Mouse (Mus musculus) CH12.LX (cell line): Measurements from ENCODE around the gene Pdc. TPM values are rescaled to one million over a fixed set of nuclear protein-coding genes. Genes with fewer than 3 reads are reported as not detected.

Source experiments
- DNase-seq: peaks from one replicate; pipeline ENCODE4 v3.0.0-alpha.2; 2013; ENCODE audit errors: extremely low read depth
- H3K27ac ChIP-seq: 2 replicates; pipeline ENCODE4 v1.5.1; 2012; ENCODE audit warnings: low read depth, mild to moderate bottlenecking, control low read depth, moderate library complexity; ENCODE audit not compliant: insufficient read depth
- H3K27me3 ChIP-seq: replicated peaks from 2 replicates; pipeline ENCODE3; 2012; ENCODE audit warnings: inconsistent platforms
- H3K36me3 ChIP-seq, 2 experiments: replicated peaks in 1 of 2; 2 replicates each; pipeline versions ENCODE3 to v1.6.1; 2012; ENCODE audit warnings: inconsistent platforms in 1 of 2, low read length in 1 of 2, mild to moderate bottlenecking in 1 of 2, mixed read lengths in 1 of 2, moderate library complexity in 1 of 2; ENCODE audit not compliant: control insufficient read depth in 1 of 2, insufficient read depth in 1 of 2
- H3K4me1 ChIP-seq, 2 experiments: 2 replicates each; pipeline ENCODE4 v1.6.1; 2012; ENCODE audit warnings: inconsistent platforms in 1 of 2, moderate library complexity in 1 of 2; ENCODE audit not compliant: insufficient read depth in 2 of 2, control insufficient read depth in 1 of 2
- H3K4me2 ChIP-seq: 2 replicates; pipeline ENCODE4 v1.6.1; 2012; ENCODE audit warnings: low read depth, mild to moderate bottlenecking, control low read depth; ENCODE audit not compliant: poor library complexity, insufficient read depth, severe bottlenecking
- H3K4me3 ChIP-seq, 3 experiments: fragments of 150-350 bp in 1 of 3; sonication (generic) in 1 of 3; replicated peaks in 1 of 3; 2 replicates each; pipeline versions ENCODE3 to v1.5.1; 2011 to 2012; ENCODE audit warnings: low read depth in 2 of 3, low read length in 2 of 3, mild to moderate bottlenecking in 2 of 3, moderate library complexity in 2 of 3, control low read depth in 1 of 3, improper control_type of control experiment in 1 of 3, inconsistent platforms in 1 of 3, mixed read lengths in 1 of 3; ENCODE audit not compliant: poor library complexity in 1 of 3
- H3K79me2 ChIP-seq: replicated peaks from 2 replicates; pipeline ENCODE4 v1.6.1; 2012; ENCODE audit warnings: mild to moderate bottlenecking, moderate library complexity; ENCODE audit not compliant: control insufficient read depth, poor library complexity, insufficient read depth, severe bottlenecking; ENCODE audit errors: extremely low read depth
- H3K9ac ChIP-seq: 2 replicates; pipeline ENCODE4 v1.6.1; 2012; ENCODE audit warnings: low read depth, mild to moderate bottlenecking, control low read depth, moderate library complexity; ENCODE audit not compliant: insufficient read depth
- H3K9me3 ChIP-seq: replicated peaks from 2 replicates; pipeline ENCODE3; 2012; ENCODE audit warnings: low read length, inconsistent platforms, mixed read lengths
- CHD1 ChIP-seq: IDR thresholded peaks from 2 replicates; pipeline ENCODE4 v1.6.1; 2012; ENCODE audit warnings: low read depth, low read length, improper control_type of control experiment, inconsistent platforms
- CHD2 ChIP-seq: IDR thresholded peaks from 2 replicates; pipeline ENCODE4 v1.6.1; 2011; ENCODE audit warnings: low read length, improper control_type of control experiment
- CTCF ChIP-seq, 2 experiments: IDR thresholded peaks in 1 of 2; conservative IDR thresholded peaks in 1 of 2; 2 replicates each; pipeline ENCODE4 v1.5.1; 2011 to 2012; ENCODE audit warnings: low read depth in 2 of 2, low read length in 2 of 2, improper control_type of control experiment in 1 of 2, inconsistent platforms in 1 of 2, mild to moderate bottlenecking in 1 of 2, moderate library complexity in 1 of 2
- GABPA ChIP-seq: IDR thresholded peaks from 2 replicates; pipeline ENCODE4 v1.6.1; 2012; ENCODE audit warnings: low read depth, low read length, improper control_type of control experiment, inconsistent platforms; ENCODE audit not compliant: insufficient replicate concordance
- HCFC1 ChIP-seq: IDR thresholded peaks from 2 replicates; pipeline ENCODE4 v1.6.1; 2012; ENCODE audit warnings: low read depth, mild to moderate bottlenecking, inconsistent platforms, low read length, improper control_type of control experiment
- JUND ChIP-seq: conservative IDR thresholded peaks from 2 replicates; pipeline ENCODE4 v1.6.1; 2011; ENCODE audit warnings: low read depth, low read length, improper control_type of control experiment
- MAFK ChIP-seq: IDR thresholded peaks from 2 replicates; pipeline ENCODE4 v1.6.1; 2011; ENCODE audit warnings: low read length, improper control_type of control experiment; ENCODE audit not compliant: insufficient replicate concordance
- MXI1 ChIP-seq: IDR thresholded peaks from 2 replicates; pipeline ENCODE4 v1.6.1; 2011; ENCODE audit warnings: mild to moderate bottlenecking, low read depth, low read length, improper control_type of control experiment
- MYC ChIP-seq: IDR thresholded peaks from 2 replicates; pipeline ENCODE4 v1.6.1; 2011; ENCODE audit warnings: low read depth, mild to moderate bottlenecking, improper control_type of control experiment, low read length
- NELFE ChIP-seq: IDR thresholded peaks from 2 replicates; pipeline ENCODE4 v1.6.1; 2011; ENCODE audit warnings: low read depth, low read length, improper control_type of control experiment
- RAD21 ChIP-seq: IDR thresholded peaks from 2 replicates; pipeline ENCODE4 v1.6.1; 2011; ENCODE audit warnings: low read depth, mild to moderate bottlenecking, low read length, improper control_type of control experiment, moderate library complexity
- SIN3A ChIP-seq: IDR thresholded peaks from 2 replicates; pipeline ENCODE4 v1.6.1; 2012; ENCODE audit warnings: low read length, improper control_type of control experiment, inconsistent platforms
- SMC3 ChIP-seq: IDR thresholded peaks from 2 replicates; pipeline ENCODE4 v1.6.1; 2011; ENCODE audit warnings: low read depth, low read length, improper control_type of control experiment
- UBTF ChIP-seq: IDR thresholded peaks from 2 replicates; pipeline ENCODE4 v1.6.1; 2012; ENCODE audit warnings: low read depth, mild to moderate bottlenecking, inconsistent platforms, low read length, improper control_type of control experiment, moderate library complexity
- USF1 ChIP-seq: IDR thresholded peaks from 2 replicates; pipeline ENCODE4 v1.6.1; 2014; ENCODE audit warnings: low read depth, mild to moderate bottlenecking, inconsistent platforms, low read length, improper control_type of control experiment
- ZC3H11A ChIP-seq: IDR thresholded peaks from 2 replicates; pipeline ENCODE4 v1.6.1; 2012; ENCODE audit warnings: low read depth, mild to moderate bottlenecking, inconsistent platforms, low read length, improper control_type of control experiment
- ZMIZ1 ChIP-seq: IDR thresholded peaks from 2 replicates; pipeline ENCODE4 v1.6.1; 2012; ENCODE audit warnings: low read depth, mild to moderate bottlenecking, inconsistent platforms, low read length, improper control_type of control experiment
- dilution Hi-C: fragments of 300-500 bp; cut with MboI; formaldehyde crosslinking; loops from 2 replicates; pipeline ENCODE4 v1.14.3; 2020; ENCODE audit warnings: low sequenced_read_pairs; ENCODE audit not compliant: extremely low pct_unique_long_range_greater_than_20kb, extremely low pct_ligation_motif_present
- in situ Hi-C: fragments of 300-500 bp; cut with MboI; formaldehyde crosslinking; loops from 3 replicates; pipeline ENCODE4 v1.14.3; 2019; ENCODE audit warnings: low sequenced_read_pairs, low pct_ligation_motif_present, low pct_unique_long_range_greater_than_20kb, mixed read lengths
- polyA plus RNA-seq: library from polyadenylated mRNA; unstranded; fragments of >175 nt; gene quantifications from 2 replicates; pipeline ENCODE4 v1.2.1, GENCODE M21; 2012; ENCODE audit warnings: low read depth; ENCODE audit not compliant: insufficient read length
- total RNA-seq, 2 experiments: library from RNA; depleted of rRNA; stranded (reverse); fragments of 300-350 nt in 1 of 2; fragments of >200 nt in 1 of 2; gene quantifications; 2 replicates each; pipeline ENCODE4 v1.2.3; 2012 to 2014

Pdc gene
- total and polyA plus RNA-seq, 3 experiments, result not detected

DNA sequence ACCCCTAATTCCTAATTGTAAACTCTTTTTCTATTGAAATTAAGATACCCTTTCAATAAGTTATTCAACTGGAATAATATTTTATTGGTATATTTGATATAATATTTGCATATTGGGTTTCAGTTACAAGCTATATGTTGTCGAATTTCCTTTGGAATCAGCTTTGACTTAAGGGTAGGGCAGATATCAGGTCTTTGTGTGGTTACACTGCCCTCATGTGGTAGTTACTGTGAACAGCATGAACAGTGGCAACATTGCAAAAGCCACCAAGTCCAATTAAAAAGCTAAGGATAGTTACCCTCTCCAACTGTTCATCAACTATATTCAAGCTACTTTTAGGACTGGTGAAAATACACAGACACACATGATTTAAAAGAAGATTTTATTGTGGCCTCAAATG, 11.6 kb upstream of the Pdc start:
- in situ Hi-C loops, result no loop called here

DNA sequence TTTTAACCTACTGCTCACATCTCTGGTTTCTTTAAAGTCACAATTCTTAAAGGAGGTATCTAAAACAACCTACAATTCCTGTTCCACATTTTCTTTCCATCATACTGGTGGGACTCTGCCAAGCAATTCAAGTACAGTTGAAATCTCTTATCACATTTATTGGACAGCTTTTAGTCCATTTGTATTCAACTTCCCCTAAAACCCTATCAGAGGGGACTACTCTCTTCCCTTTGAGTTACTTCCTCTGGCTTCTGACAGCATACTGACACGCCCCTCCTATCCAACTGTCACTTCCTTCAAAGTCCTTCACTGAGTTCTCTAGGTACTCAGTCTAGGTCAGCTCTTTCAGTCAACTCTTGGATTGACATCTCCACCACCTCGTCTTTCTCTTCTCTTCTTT, 15.9 kb downstream of the Pdc start:
- in situ Hi-C loops, result no loop called here
- Histone ChIP-seq H3K4me2 (no peak overlapping the region), H3K9ac (no peak overlapping the region), H3K79me2 (no peaks in the 10 kb centered on the region), H3K4me1 (no peaks in the 10 kb centered on the region), H3K4me3 (no peak overlapping the region), H3K36me3 (no peaks in the 10 kb centered on the region)
- DNase-seq, result no peak
- dilution Hi-C loops, result no loop called here
- TF ChIP-seq NELFE (no peak), CHD1 (no peak), SIN3A (no peak), GABPA (no peak), HCFC1 (no peak), JUND (no peak), UBTF (no peak), SMC3 (no peak), ZC3H11A (no peak), MXI1 (no peak)
- TF ChIP-seq, all 38 proteins: peak for 0
- Histone ChIP-seq H3K27me3 (no peaks in the 10 kb centered on the region), H3K27ac (no peak overlapping the region), H3K9me3 (no peaks in the 10 kb centered on the region)

More for the DNA sequence above, 11.6 kb upstream of the Pdc start:
- Histone ChIP-seq H3K9me3 (peaks cover 3% of the 10 kb centered on the region), H3K4me2 (no peak overlapping the region), H3K27ac (no peak overlapping the region), H3K4me1 (no peaks in the 10 kb centered on the region), H3K36me3 (no peaks in the 10 kb centered on the region), H3K79me2 (no peaks in the 10 kb centered on the region), H3K4me3 (no peak overlapping the region), H3K9ac (no peak overlapping the region), H3K27me3 (no peaks in the 10 kb centered on the region)
- TF ChIP-seq SIN3A (no peak), MAFK (no peak), RAD21 (peak; percentile 88), CTCF (conservative IDR thresholded peaks at IDR 0.05 in 1 of 2, IDR thresholded peaks at IDR 0.05 in 1 of 2; ENCODE audit: low read depth in 2 of 2, low read length in 2 of 2) (peak; percentile 70 to 85), CHD2 (no peak), GABPA (no peak), ZMIZ1 (no peak), MYC (0 out of 2 replicates have a peak, but pooled peaks have one; percentile 19), ZC3H11A (peak; percentile 40; the same call in 1 of the 2 replicates), MXI1 (no peak), SMC3 (peak; percentile 73), USF1 (no peak)
- peak; percentile 59 for DNase-seq
- dilution Hi-C loops, result no loop called here
